Comparison of ENCODE assay signal across 9 mouse cellular contexts in the genomic region with DNA sequence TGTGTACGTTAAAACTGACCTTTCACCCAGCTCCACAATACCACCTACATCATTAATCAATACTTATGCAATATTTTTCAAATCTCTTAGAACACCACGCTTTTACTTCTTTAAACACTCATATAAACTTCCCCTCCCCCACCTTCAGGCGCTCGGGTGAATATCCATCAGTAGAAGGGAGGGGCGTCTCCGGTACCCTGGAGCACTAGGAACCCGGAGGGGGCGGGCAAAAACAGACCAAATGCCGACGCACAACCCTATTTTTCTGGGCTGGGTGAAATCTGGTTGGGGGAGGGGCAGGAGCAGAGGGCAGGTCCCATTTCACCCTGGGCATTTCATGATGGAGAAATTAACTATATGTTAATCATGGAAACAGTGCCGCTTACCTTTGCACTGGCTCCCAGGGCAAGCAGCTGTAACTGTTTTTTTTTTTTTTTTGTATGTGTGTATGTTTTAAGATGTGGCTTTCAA. TPM values are rescaled to one million over a fixed set of nuclear protein-coding genes. Genes with fewer than 3 reads are reported as not detected.
DNase-seq lines count a peak whose midpoint lies in the region; ATAC-seq and TF ChIP-seq lines count a peak whose summit lies in the region.
"Had no signal": no experiment of that assay in that cellular context is flagged by ENCODE, and none has a peak within 500 bp of the region (broad histone marks: within the 10 kb centered on the region; RNA-seq: fewer than 3 reads in every experiment).

A gene (minus strand): TSS at position 421 of the 471 bp plus-strand sequence.

- H3K27ac ChIP-seq in hindbrain, postnatal 0 days: peak within 1 kb of the TSS; percentile 93
- H3K27ac ChIP-seq in midbrain, postnatal 0 days (ENCODE audit: low read depth, low read length): peak within 1 kb of the TSS; percentile 93

- no peak for ATAC-seq in megakaryocyte, adult 5-6 weeks (ENCODE audit: poor library complexity, severe bottlenecking)
- no peak for ATAC-seq in hindbrain, postnatal 0 days
- ATAC-seq in midbrain, postnatal 0 days (ENCODE audit: low FRiP score): no peak

- 2% methylated on average over 11 of the region's 11 CpGs for WGBS in hindbrain, postnatal 0 days
- 0% methylated on average over 11 of the region's 11 CpGs for WGBS in midbrain, postnatal 0 days

- DNase-seq in cerebellum, postnatal 10 days: peak; percentile 40 to 47
- no peak for DNase-seq in cerebellum, adult 8-10 months
- no peak for DNase-seq in hindbrain, postnatal 0 days (ENCODE audit: low spot score)
- no peak for DNase-seq in midbrain, postnatal 0 days (ENCODE audit: low spot score)
- DNase-seq in right cerebral cortex, postnatal 36 days (ENCODE audit: low spot score in 2 of 2): no peak
- DNase-seq in spleen, adult 18-20 months: no peak

- H3K4me2 ChIP-seq in hindbrain, postnatal 0 days (ENCODE audit: low read depth, low read length): peak within 1 kb of the TSS; percentile 100
- peak within 1 kb of the TSS; percentile 99 for H3K4me2 ChIP-seq in midbrain, postnatal 0 days (ENCODE audit: low read depth, low read length, poor library complexity, severe bottlenecking)

- peak within 1 kb of the TSS; percentile 95 for H3K4me3 ChIP-seq in megakaryocyte, embryonic 14.5 days (replicated peaks)
- H3K4me3 ChIP-seq in hindbrain, postnatal 0 days (ENCODE audit: low read length): peak within 1 kb of the TSS; percentile 69
- H3K4me3 ChIP-seq in midbrain, postnatal 0 days (ENCODE audit: low read depth, low read length): peak within 1 kb of the TSS; percentile 84

- no peak for TF ChIP-seq CTCF in hindbrain, postnatal 0 days (IDR thresholded peaks at IDR 0.05; ENCODE audit: low read depth)
- TF ChIP-seq CTCF in midbrain, postnatal 0 days (IDR thresholded peaks at IDR 0.05): no peak

- H3K27me3 ChIP-seq in megakaryocyte, embryonic 14.5 days (replicated peaks): peaks cover 23% of the 10 kb centered on the region
- H3K27me3 ChIP-seq in hindbrain, postnatal 0 days (ENCODE audit: insufficient read depth, low read length): 0 out of 2 replicates have a peak, but pooled peaks cover 5% of the 10 kb centered on the region
- H3K27me3 ChIP-seq in midbrain, postnatal 0 days (ENCODE audit: insufficient read depth, low read length): 0 out of 2 replicates have a peak, but pooled peaks cover 3% of the 10 kb centered on the region

- no peaks in the 10 kb centered on the region for H3K9me3 ChIP-seq in megakaryocyte, embryonic 14.5 days
- no peaks in the 10 kb centered on the region for H3K9me3 ChIP-seq in hindbrain, postnatal 0 days (ENCODE audit: low read length)
- H3K9me3 ChIP-seq in midbrain, postnatal 0 days (ENCODE audit: low read length): no peaks in the 10 kb centered on the region

- no peaks in the 10 kb centered on the region for H3K36me3 ChIP-seq in megakaryocyte, embryonic 14.5 days (replicated peaks; ENCODE audit: low read length)
- no peaks in the 10 kb centered on the region for H3K36me3 ChIP-seq in hindbrain, postnatal 0 days (ENCODE audit: insufficient read depth, low read length)
- no peaks in the 10 kb centered on the region for H3K36me3 ChIP-seq in midbrain, postnatal 0 days (ENCODE audit: insufficient read depth, low read length)

- peaks cover 48% of the 10 kb centered on the region for H3K4me1 ChIP-seq in megakaryocyte, embryonic 14.5 days
- H3K4me1 ChIP-seq in hindbrain, postnatal 0 days (ENCODE audit: insufficient read depth, low read length): no peaks in the 10 kb centered on the region
- 0 out of 2 replicates have a peak, but pooled peaks cover 4% of the 10 kb centered on the region for H3K4me1 ChIP-seq in midbrain, postnatal 0 days (ENCODE audit: insufficient read depth, low read length)

- H3K9ac ChIP-seq in hindbrain, postnatal 0 days (replicated peaks; ENCODE audit: low read length): peak within 1 kb of the TSS; percentile 74
- peak within 1 kb of the TSS; percentile 84 for H3K9ac ChIP-seq in midbrain, postnatal 0 days (replicated peaks; ENCODE audit: low read length, poor library complexity, severe bottlenecking)

RNA-seq across cellular contexts. Expression of the gene that starts here (rescaled TPM):
- not detected in 2 replicates for polyA plus RNA-seq in megakaryocyte, embryonic 14.5 days (2012; ENCODE audit: insufficient read depth, low replicate concordance)
- total RNA-seq in megakaryocyte, adult 5-6 weeks (2015): not detected in 2 replicates
- not detected in 2 replicates for total RNA-seq in megakaryocyte, adult 5-6 weeks (2017)
- total RNA-seq in hindbrain, postnatal 0 days (2014; rRNA removed): not detected in 2 replicates
- polyA plus RNA-seq in hindbrain, postnatal 0 days (2015; fragmentation: Nextera tagmentation; extraction: Ambion mirVana): not detected in 2 replicates
- total RNA-seq in midbrain, postnatal 0 days (2014; rRNA removed): not detected in 2 replicates
- polyA plus RNA-seq in midbrain, postnatal 0 days (2015; fragmentation: Nextera tagmentation; extraction: Ambion mirVana): 0.38 TPM in 1 of 2 replicates, not detected in the other
- total RNA-seq: hematopoietic stem cell, adult 5-6 weeks had no signal

Comparison
In these comparisons a context has a peak if more than half of its experiments do, and no peak if none do; other contexts are left out.
1. DNase-seq: peak in cerebellum, postnatal 10 days (2 of 2); none in cerebellum, adult 8-10 months (single experiment), hindbrain, postnatal 0 days (single experiment), midbrain, postnatal 0 days (single experiment), right cerebral cortex, postnatal 36 days (0 of 2) and spleen, adult 18-20 months (0 of 2).
2. Peak in every context shown above with its lines, with median percentiles within 50 percentile points of each other: H3K4me3 ChIP-seq.